Mouse (Mus musculus) bone marrow macrophage, adult 2 months (primary cell): Measurements from ENCODE around the gene Thsd4.

Experiments
- CTCF ChIP-seq: IDR thresholded peaks from 2 replicates; pipeline ENCODE4 v1.5.1; 2012; ENCODE audit warnings: low read depth, mild to moderate bottlenecking, low read length, moderate library complexity
- POLR2A ChIP-seq: IDR thresholded peaks from 2 replicates; pipeline ENCODE4 v1.6.1; 2012; ENCODE audit warnings: mild to moderate bottlenecking, low read depth, low read length, borderline replicate concordance

GRCm38 (mm10) chr9:60106106-60106505 is 415.7 kb downstream of the Thsd4 start:
- TF ChIP-seq POLR2A (no peak), CTCF (no peak)
